Mouse (Mus musculus) c-Kit-positive CD71-negative TER-119-negative erythroid progenitor cells, embryonic 14.5 days (primary cell): ENCODE measurements around the gene Plk5.
"Not testable (repeated sequence)": the region's sequence is repeated elsewhere in the genome, so short reads cannot be mapped to it uniquely, and the experiment has no call there.

Experiments used
- DNase-seq: peaks from one replicate; pipeline ENCODE4 v3.0.0-alpha.2; 2013; ENCODE audit warnings: low read depth

Gene Plk5

DNA sequence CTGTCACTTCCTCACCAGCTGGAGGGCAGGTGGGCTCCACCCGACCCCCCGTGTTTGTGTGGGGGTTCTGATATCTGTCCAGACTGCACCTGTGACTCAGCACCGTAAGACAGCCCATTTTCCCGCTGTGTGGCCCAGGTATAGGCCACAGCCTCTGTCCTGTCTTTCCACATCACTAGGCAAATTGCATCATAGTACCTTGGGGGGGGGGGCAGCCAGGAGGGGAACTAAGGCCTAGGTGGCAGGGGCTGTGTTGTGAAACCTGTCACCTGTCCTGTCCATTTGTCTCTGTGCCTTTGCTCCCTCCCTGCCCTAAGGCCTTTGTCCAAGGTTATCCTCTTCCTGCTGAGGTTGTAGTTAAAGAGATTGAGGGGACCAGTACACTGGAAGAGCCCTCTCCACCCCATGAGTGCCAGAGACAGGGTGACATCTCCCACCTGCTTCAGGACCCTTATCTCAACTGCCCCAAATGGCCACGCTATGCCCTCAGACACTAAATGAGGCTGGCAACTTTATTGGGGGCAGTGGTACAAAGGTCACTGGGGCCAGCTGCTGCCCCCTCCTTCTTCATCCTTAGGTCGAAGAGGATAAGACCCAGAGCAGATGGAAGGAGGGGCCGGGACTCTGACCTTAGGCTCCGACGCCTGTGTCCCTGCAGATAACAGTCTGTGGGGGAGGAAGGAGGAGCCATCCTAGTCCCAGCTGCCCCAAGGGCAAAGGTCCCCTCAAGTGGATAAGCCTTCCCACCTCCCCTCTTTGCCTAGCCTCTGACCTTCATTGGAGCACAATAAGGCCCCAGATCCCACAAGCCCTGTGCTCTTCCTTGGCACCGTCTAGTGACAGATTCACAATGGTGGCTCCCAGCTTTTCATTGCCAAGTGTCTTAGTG is 24.4 kb upstream of the Plk5 start:
- DNase-seq: no peak

DNA sequence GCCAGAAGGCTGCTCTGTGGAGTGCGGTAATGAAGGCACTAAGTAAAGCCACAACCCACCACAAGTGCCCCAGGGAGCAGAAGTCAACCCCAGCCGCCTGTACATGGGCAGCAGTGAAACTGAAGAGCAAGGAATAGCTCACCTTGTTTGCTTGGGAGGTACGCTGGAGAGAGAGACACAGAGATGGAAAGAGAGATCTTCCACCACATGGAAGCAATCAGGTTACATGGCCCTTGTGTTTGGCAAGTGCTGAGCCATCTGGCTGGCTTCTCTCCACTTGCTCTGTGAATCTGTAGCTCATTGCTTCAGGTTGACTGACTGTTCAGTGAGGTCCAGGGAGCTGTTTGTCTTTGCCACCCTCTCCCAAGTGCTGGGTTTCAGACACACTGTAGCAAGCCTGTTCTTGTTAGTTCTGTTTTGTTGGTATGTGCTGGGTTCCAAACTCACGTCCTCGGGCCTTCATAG is 23.7 kb upstream of the Plk5 start:
- no peak for DNase-seq

DNA sequence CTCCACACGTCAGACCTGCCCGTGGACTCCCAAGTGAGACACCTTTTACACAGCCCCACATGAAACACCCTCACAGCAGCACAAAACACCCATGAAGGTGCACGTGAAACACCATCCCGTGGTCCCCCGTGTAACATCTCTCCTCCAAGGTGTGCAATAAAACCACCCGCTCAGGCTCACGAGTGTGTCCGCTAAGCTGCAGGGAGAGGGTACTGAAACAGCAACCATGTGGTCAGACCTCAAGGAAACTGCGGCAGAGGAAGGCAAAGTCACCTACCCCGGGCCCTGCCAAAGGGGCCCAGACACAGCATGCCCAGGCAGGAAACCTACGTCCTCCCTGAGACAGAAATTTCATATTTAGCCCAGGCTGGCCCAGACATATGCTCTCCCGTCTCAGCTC is 20.0 kb upstream of the Plk5 start:
- DNase-seq: no peak

DNA sequence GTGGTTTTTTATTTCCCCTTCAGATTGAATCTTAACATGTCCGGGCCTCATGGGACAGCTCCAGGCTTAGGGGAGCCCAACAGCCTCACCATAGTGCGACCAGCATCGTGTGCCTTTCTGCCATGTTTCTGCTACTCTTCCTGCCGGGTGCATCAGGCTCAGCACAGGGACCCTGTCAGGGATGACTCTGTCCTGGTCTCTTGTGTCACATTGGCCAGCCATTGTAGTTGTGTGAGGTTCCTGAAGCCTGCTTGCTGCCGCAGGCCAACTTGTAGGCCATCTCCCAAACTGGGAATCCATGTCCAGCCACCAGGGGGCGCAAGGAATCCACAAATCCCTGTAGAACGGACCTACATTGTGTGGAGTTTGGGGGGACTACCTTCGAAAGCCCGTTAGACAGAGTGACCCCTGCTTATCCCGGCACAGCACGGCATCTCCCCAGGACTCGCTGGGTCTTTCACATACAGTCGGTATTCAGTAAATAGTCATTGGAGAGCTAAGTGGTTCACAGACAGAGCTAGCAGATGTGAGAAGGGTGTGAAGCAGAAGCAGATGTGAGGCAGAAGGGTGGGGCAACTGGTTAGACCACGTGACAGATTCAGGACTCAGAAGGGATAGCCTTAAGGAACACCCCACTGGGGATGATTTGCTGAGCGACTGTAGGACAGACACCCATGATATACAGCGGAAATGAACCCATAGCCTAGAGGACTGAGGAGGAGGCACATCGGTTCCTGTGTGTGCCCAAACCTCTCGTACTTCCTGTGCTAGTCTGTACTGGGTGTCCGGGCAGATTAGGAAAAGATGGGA is 16.1 kb upstream of the Plk5 start:
- DNase-seq: peak; percentile 88

DNA sequence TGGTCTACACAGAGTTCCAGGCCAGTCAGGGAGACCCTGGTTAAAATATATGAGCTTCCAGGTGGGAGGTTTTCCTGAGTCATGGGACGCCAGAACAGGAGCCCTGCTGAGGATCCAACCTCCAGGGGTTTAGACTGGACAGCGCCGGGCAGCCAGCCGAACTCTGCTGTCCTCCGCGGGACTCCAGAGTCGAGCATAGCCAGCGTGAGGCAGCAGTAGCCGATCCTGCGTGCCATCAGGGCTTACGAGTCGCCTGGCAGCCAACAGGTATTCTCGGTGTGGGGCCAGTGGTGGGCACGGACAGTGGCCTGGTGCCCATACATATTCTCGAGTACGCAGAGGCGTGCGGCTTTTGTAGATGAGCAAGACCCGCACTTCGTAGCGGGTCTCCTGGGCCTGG is 15.2 kb upstream of the Plk5 start:
- no peak for DNase-seq

DNA sequence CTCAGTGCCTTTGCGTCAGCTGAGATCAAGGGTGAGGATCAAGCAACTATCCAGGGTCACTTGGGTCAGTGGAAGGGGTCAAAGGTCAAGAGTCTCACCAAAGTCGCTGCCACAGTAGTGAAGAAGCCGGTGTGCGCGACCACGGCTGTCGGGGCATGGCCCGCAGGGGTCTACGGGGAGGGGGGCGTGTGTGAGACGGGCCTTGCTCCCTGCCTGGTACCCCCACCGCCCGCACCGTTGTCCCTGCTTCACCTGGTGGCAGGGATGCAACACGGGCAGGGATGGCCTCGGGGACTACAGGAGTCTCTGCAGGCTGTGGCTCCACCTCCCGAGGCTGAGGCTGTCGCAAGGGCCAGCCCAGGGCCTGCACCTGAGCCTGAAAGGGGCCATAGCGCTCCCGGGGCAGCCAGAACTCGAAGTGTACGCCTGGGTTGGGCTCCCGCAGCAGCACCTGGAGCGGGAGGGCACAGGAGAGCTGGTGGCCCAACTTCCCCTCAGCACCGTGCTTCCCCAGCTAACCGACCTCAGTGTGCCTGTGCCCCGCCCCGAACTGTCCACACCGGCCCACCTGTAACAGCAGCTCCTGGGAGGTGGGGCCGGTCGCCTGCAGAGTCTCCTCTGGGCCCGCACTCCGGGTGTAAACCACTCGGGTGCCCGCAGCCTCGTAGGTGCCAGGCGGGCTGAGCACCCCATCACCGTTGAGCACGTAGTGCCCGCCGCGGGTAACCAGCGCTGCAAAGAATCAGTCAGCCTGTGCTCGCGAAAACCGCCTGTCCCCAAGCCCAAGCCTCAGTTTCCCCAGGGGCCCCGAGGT is 14.6 kb upstream of the Plk5 start:
- DNase-seq: no peak

DNA sequence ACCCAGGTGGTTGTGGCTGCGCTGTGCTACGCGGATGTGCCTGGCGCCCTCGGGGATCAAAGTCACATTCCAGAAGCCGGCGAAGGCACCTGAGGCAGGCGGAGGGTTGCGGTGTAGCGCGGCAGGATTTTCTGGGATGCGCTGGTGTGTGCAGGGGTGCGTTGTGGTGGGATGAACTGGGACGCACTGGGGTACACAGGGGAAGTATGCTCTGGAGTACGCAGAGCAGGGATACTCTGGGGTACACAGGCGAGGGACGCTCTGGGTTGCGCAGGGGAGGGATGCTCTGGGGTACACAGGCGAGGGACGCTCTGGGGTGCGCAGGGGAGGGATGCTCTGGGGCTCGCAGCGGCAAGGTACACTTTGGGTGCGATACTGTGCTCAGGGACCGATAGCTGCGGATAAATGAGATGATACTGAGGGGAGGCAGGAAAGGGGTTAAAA is 13.9 kb upstream of the Plk5 start:
- DNase-seq: no peak

DNA sequence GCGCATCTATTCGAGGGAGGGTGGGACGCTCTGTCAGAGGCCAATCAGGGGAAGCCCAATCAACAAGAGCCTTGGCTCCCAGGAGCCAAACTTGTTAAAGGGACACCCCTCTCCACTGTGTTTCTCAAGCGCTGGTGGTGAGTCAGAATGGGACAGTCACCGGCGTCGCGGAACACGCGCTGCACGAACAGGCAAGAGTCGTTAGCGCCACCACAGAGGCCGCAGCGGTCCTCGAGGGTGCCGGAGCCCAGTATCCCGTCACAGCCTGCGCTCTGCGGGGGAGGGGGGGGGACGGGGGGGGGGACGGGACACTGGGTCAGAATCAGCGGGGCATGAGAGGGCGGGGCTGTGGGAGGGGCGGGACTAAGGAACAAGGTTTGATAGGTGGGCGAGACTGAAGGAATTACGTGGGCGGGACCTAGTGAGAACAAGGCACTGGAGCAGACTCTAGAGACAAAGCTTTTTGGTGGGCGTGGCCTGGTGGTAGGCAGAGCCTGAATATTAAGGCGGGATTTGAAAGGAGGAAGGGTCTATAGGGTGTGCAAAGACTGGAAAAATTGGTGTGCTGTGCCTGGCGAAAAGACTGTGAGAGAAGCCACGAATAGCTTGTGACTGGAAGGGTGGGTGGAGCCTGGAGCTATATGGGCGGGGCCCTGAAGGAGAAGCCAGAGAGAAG is 13.4 kb upstream of the Plk5 start:
- DNase-seq: peak; percentile 82

DNA sequence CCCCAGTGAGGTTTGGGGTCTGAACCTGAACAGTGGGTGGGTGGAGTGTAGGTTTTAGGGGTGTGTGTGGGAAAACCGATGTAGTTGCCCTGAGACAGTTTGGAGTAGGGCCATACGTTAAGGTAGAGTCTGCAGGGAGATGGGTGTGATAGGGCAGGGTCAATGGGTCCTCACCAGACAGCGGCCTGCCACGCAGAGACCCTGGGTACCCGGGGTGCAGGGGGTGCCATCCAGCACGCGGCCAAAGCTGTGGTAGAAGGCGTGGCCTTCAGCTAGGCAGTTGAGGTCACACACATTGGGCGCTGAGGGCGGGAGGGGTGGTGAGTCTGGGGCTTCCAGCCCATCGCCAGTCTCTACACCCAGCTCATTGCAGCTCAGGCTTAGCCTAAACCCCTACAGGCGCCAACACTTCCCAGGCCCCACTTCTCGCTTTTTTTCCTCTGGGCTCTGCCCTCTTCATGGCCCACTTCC is 12.8 kb upstream of the Plk5 start:
- no peak for DNase-seq

DNA sequence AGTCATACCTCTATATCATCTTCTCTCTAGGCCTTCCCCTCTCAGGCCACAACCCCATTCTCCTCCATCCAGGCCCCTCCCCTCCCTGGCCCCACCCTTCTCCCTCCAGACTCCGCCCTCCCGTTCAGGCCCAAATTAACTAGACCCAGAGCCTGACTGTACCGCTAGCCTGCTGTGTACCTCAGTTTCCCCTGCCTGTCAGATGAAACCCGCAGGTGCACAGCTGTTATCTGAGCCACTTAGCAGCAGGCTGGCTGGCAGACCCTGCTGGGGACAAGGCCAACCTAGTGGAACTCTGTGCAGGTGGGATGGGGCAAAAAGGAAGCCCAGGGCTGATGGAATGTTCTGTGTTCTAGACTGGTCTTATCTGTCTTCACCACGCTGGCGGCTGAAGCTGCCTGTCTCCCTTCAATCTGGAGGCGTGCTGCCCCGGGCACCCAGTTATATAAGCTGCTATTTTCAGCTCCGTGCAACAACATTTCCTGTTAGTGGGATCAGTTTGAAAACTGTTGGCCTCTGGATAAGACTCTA is 12.1 kb upstream of the Plk5 start:
- no peak for DNase-seq

DNA sequence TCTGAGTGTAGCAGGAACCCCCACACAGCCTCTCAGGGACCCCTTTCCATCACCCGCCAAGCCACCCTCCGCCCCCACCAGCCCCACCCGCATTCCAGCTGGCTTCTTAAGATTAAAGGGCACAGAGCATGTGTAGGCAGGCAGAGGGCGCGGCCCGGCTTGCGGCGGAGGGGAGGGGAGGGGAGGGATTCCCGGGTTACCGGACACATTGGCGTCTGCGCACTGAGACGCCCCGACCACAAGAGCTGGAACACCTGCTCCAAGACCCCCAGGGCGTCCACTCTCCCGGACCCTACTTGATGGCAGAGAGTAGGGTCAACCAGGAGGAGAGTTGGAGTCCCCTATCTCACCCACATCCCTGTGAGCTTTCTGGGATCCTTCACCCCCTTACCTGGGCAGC is 11.1 kb upstream of the Plk5 start:
- DNase-seq: no peak

DNA sequence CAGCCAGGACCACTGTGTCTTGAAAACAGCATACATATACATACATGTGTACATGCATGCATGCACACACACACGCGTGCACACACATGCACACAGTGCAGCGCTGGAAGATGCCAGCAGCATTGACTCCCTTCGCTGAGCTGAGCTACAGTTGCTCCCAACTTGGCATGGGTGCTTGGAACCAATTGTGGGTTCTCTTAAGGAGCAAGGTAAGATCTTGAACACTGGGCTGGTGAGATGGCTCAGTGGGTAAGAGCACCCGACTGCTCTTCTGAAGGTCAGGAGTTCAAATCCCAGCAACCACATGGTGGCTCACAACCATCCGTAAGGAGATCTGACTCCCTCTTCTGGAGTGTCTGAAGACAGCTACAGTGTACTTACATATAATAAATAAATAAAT is 10.3 kb upstream of the Plk5 start:
- not testable (repeated sequence) for DNase-seq

DNA sequence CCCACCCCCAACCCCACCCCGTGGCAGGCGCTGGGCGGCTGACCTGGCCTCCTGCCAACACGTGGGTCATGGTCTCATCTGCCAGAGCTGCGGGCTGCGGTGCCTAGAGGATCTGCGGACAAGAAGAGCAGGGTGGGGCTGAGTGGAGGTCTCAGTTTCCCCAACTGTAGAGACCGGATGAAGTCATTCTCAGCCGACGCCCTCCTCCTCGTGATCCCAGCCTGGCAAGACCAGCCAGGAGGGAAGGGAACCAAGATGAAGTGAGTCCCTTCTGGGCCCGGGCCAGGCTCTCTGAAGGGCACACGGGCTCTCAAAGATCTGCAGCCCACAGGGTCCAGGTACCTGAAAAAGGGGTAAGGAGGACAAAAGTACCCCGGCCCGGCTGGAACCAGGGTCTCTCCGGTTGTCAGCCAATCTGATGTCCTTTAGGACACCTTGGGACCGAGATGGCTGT is 8.7 kb upstream of the Plk5 start:
- no peak for DNase-seq

DNA sequence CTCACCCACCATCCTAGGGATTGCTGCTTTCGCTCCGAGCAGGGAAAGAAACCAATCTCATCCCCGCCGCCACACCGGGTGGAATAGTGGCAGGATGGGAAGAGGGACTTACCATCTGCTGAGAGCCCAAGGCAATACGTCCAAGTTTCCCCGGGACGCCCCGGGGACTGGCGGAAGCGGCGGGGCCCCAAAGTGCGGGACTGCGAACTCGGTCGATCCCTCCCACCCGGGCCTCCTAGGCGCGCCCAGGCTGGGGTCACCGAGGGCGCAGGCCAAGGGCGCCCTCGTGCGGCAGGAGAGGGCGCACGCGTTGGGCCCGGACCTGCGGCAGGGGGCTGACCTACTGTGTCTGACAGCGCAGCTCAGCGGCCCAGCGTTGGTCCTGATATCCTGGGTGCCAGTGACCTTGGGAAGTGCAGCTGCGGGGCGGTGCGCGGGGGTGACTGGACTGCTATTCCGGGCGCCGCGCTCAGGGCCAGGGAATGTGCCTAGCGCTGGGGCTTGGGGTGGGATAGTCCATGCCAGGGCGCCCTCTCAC is 7.9 kb upstream of the Plk5 start, which contains the start of gene Adamtsl5:
TSS of gene Adamtsl5 (minus strand) at position 169 of the 538 bp plus-strand sequence.
- DNase-seq: peak; percentile 63

DNA sequence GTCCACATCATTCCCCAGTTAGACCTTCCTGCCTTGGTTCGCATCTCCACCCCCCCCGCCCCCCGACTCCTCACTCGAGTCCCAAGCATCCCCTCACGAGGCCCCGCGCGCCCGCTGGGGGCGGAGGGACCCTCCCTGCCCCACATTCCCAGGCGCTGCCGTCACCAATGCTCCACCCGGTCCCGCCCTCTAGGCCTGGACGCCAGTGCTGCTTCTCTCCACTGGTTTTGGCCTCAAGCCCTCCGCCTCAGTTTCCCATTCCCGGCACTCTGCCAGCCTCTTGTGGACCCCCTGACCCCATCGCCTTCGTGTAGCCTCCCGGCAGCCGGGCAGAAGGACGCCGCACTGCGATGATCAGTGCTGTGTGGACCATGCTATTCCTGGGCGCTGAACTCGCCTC is 7.3 kb upstream of the Plk5 start:
- no peak for DNase-seq

DNA sequence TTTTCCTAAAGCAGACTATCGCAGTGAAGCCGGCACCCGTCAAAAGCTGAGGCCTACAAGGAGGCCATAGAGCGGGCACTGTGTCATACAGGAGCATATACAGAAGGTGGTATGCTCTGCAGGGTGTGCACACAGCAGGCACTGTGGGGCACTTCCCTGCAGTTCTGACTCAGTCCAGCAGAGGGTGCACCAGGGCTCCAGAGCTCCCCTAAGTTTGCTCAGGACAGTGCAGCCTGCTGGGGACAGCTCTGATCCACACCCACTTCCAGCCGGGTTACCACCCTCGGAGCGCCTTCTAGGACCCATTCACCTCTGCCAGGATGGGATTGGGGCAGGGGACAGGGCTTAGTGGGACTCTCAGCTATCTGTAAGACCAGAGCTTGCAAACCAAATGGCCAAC is 6.0 kb upstream of the Plk5 start:
- DNase-seq: peak; percentile 86

DNA sequence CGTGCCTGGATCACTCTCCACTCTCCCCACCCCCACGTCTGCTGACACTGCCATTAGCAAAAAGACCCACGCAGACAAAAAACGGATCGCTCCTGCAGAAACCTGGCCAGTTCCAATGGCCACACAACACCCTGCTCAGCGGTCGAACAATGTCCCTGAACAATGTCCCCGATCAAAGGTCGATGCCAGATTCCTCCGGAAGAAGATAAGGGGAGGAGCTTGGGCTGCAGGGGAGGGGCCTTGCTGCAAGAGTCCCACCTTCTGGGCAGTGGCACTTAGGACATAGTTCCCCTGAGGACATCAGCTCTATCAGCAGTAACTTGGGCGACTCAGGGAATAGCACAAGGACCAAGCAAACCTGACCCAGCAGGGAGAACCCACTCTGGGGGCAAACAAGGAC is 4.4 kb upstream of the Plk5 start:
- DNase-seq: no peak

DNA sequence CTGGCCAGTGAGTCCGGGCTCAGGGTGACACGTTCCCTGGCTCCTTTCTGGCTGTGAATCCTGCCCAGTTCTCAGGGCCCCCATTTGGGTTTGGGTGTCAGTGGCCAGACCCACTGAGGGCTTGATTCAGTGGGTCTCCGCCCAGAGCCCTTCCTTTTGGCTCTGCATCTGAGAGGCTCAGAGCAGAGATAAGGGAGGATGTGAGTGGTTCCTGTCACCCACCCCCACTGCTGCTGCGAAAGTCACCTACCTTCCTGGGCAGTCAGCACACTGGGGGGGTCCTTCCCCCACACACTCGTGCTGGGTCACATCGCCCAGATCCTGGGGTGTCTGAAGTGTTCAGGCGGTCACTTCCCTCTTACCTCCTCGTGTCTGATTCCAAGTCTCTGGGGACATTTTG is 3.5 kb upstream of the Plk5 start:
- DNase-seq: no peak

DNA sequence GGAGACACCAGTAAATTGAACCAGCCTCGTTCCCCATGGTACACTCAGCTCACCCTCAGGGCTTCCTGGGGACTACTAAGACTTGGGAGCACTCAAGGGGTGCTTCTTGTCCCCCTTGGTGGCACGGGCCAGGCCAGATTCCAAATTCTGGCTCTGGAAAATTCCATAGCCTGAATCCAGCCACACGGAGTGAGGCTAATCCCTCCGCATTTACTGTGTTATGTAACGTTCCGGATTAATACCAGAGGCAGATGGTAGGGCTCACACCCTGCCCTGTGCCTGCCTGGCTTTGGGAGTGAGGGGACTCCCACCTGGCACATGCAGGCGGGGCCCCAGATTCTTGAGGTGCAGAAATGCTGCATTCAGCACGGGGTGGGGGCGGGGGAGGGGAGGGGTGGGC is 828 bp upstream of the Plk5 start:
- DNase-seq: no peak

DNA sequence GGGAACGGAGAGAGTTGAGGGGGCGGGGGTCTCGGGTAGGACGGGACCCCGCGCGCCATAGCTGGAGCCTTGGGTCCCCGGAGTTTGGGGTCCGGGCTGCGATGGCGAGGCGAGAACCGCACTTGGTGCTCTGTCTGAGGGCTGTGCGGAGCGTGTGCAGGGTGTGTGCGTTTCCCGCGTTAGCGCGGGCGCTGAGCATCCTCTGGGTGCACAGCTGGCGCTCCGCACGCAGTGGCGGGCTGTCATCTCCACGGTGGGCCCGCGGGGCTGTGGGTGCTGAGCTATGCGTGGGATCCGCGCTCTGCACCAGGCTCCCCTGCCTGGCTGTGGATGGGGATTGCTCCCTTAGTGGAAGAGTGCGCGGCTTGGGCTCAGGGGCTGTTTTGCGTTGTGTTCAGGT is 478 bp downstream of the Plk5 start:
- DNase-seq: no peak

DNA sequence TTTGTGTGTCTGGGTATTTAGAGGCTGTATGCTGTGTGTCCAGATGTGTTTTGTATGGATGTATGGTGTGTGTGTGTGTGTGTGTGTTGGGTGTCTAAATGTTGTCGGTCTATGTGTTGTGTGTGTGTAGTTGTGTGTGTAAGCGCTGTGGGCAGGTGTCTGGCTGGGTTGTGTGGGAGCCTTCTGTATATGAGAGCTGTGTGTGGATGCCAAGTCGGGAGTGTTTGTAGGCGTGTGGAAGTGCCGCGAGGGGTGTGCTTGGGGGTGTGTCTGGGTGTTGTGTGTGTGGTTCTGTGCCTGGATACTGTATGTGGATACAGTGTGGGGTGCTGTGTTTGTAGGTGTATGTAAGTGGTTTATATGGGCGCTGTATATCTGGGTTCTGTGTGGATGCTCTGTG is 1.1 kb downstream of the Plk5 start:
- no peak for DNase-seq
